17 mouse cellular contexts compared by ENCODE assay signal in the genomic region with DNA sequence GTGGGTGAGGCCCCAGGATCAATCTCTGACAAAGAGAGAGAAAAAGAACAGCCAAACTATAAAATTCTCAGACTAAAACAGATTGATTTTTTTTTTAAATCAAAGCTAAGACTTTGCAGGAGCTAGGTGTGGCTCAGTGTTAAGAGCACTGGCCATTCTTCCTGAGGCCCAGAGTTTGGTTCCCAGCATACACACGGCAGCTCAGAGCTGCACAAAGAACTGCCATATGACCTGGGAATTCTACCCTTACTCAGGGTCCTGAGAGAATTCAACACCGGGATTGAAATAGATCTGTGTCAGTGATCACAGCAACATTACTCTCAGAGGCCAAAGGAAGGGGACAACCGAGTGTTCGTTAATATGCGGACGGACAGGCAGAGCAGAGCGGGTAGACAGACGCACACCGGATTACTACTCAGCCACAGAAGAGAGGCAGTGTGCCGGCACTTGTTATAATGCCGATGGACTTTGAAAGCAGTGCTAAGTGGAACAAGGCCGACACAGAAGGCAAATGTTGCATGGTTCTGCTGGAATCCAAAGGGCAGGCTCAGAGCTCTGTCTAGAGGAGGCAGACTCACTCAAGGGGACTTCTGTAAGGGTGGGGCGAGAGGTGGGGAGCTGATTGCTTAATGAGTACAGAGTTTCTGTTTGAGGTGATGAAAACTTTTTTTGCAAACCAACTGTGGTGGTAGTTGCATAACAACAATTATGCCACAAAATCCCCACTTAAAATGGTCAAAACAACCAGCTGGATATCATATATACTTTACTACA. TPM values are rescaled to one million over a fixed set of nuclear protein-coding genes. Genes with fewer than 3 reads are reported as not detected.
DNase-seq lines count a peak whose midpoint lies in the region; ATAC-seq lines count a peak whose summit lies in the region.
"Had no signal": no experiment of that assay in that cellular context is flagged by ENCODE, and none has a peak within 500 bp of the region (broad histone marks: within the 10 kb centered on the region; RNA-seq: fewer than 3 reads in every experiment).

No protein-coding gene starts in this region.

- no peak overlapping the region for H3K4me3 ChIP-seq in midbrain, embryonic 11.5 days (ENCODE audit: low read depth, low read length)
- H3K4me3 ChIP-seq: embryonic facial prominence, embryonic 13.5 days; forebrain, embryonic 12.5 days; hindbrain, embryonic 13.5 days; layer of hippocampus, adult 2 months; lung, embryonic 15.5 days; midbrain, embryonic 15.5 days; neural tube, embryonic 13.5 days had no signal

- peak; percentile 83 for DNase-seq in 416B (ENCODE audit: low read depth)
- peak; percentile 50 for DNase-seq in kidney, postnatal 10 days
- DNase-seq in lung, postnatal 10 days, result peak; percentile 59
- DNase-seq in testis, postnatal 14 days (ENCODE audit: low spot score), result no peak
- no peak for DNase-seq in midbrain, embryonic 11.5 days (ENCODE audit: low spot score, missing footprints)
- no peak for DNase-seq in urinary bladder, postnatal 10 days (ENCODE audit: low spot score)
- DNase-seq: cerebellum, postnatal 14 days; gastrocnemius, postnatal 14 days; thymus, postnatal 14 days had no signal

- H3K9me3 ChIP-seq in midbrain, embryonic 11.5 days (ENCODE audit: control insufficient read depth, low read length), result no peaks in the 10 kb centered on the region
- H3K9me3 ChIP-seq: embryonic facial prominence, embryonic 13.5 days; forebrain, embryonic 12.5 days; hindbrain, embryonic 13.5 days; lung, embryonic 15.5 days; midbrain, embryonic 15.5 days; neural tube, embryonic 13.5 days had no signal

- H3K4me1 ChIP-seq in midbrain, embryonic 11.5 days (ENCODE audit: control insufficient read depth, insufficient read depth, low read length), result no peaks in the 10 kb centered on the region
- H3K4me1 ChIP-seq: embryonic facial prominence, embryonic 13.5 days; hindbrain, embryonic 13.5 days; lung, embryonic 15.5 days; midbrain, embryonic 15.5 days; neural tube, embryonic 13.5 days had no signal

- peak; percentile 88 for ATAC-seq in granulocyte monocyte progenitor cell, adult 5-6 weeks (replicated peaks; ENCODE audit: poor library complexity, severe bottlenecking)
- no peak for ATAC-seq in midbrain, embryonic 11.5 days (ENCODE audit: low FRiP score)
- ATAC-seq: midbrain, embryonic 15.5 days had no signal

- no peaks in the 10 kb centered on the region for H3K27me3 ChIP-seq in midbrain, embryonic 11.5 days (ENCODE audit: control insufficient read depth, insufficient read depth, low read length)
- H3K27me3 ChIP-seq: embryonic facial prominence, embryonic 13.5 days; forebrain, embryonic 12.5 days; hindbrain, embryonic 13.5 days; lung, embryonic 15.5 days; midbrain, embryonic 15.5 days; neural tube, embryonic 13.5 days had no signal

- H3K27ac ChIP-seq in midbrain, embryonic 11.5 days (ENCODE audit: low read depth, low read length), result no peak overlapping the region
- H3K27ac ChIP-seq: embryonic facial prominence, embryonic 13.5 days; forebrain, embryonic 12.5 days; hindbrain, embryonic 13.5 days; layer of hippocampus, adult 2 months; lung, embryonic 15.5 days; midbrain, embryonic 15.5 days; neural tube, embryonic 13.5 days had no signal

- no peaks in the 10 kb centered on the region for H3K36me3 ChIP-seq in midbrain, embryonic 11.5 days (ENCODE audit: control insufficient read depth, insufficient read depth, low read length)
- H3K36me3 ChIP-seq: embryonic facial prominence, embryonic 13.5 days; forebrain, embryonic 12.5 days; hindbrain, embryonic 13.5 days; lung, embryonic 15.5 days; midbrain, embryonic 15.5 days; neural tube, embryonic 13.5 days had no signal

- no peak overlapping the region for H3K4me2 ChIP-seq in midbrain, embryonic 11.5 days
- H3K4me2 ChIP-seq: embryonic facial prominence, embryonic 13.5 days; forebrain, embryonic 12.5 days; hindbrain, embryonic 13.5 days; lung, embryonic 15.5 days; midbrain, embryonic 15.5 days; neural tube, embryonic 13.5 days had no signal

- 74% methylated on average over 13 of the region's 13 CpGs for WGBS in midbrain, embryonic 11.5 days

- H3K9ac ChIP-seq in midbrain, embryonic 11.5 days (ENCODE audit: low read length), result no peak overlapping the region
- H3K9ac ChIP-seq: embryonic facial prominence, embryonic 13.5 days; forebrain, embryonic 12.5 days; hindbrain, embryonic 13.5 days; lung, embryonic 15.5 days; midbrain, embryonic 15.5 days; neural tube, embryonic 13.5 days had no signal

RNA-seq across cellular contexts. Expression of a gene that starts 7.5 kb away (rescaled TPM):
- total RNA-seq in granulocyte monocyte progenitor cell, adult 5-6 weeks (2014; fragmentation: Nextera tagmentation), result 3.8 TPM in 1 of 2 replicates, not detected in the other
- total RNA-seq in granulocyte monocyte progenitor cell, adult 5-6 weeks (2017), result 0.93 and 2.5 TPM in 2 replicates
- 0.75 and 0.87 TPM in 2 replicates for polyA plus RNA-seq in midbrain, embryonic 11.5 days (2014; fragmentation: Nextera tagmentation; extraction: Ambion mirVana)

RNA-seq across cellular contexts. Expression of a gene that starts 8.6 kb away (rescaled TPM):
- total RNA-seq in granulocyte monocyte progenitor cell, adult 5-6 weeks (2014; fragmentation: Nextera tagmentation), result 123 and 141 TPM in 2 replicates
- total RNA-seq in granulocyte monocyte progenitor cell, adult 5-6 weeks (2017), result 101 and 156 TPM in 2 replicates
- polyA plus RNA-seq in midbrain, embryonic 11.5 days (2014; fragmentation: Nextera tagmentation; extraction: Ambion mirVana), result 39.4 and 47.2 TPM in 2 replicates

RNA-seq across cellular contexts. Expression of a gene that starts 43.4 kb away (rescaled TPM):
- 10.5 and 19.9 TPM in 2 replicates for total RNA-seq in granulocyte monocyte progenitor cell, adult 5-6 weeks (2014; fragmentation: Nextera tagmentation)
- 1.3 and 3.2 TPM in 2 replicates for total RNA-seq in granulocyte monocyte progenitor cell, adult 5-6 weeks (2017)
- polyA plus RNA-seq in midbrain, embryonic 11.5 days (2014; fragmentation: Nextera tagmentation; extraction: Ambion mirVana), result 0.66 and 0.78 TPM in 2 replicates

RNA-seq across cellular contexts. Expression of a gene that starts 60.0 kb away (rescaled TPM):
- 125 and 178 TPM in 2 replicates for total RNA-seq in granulocyte monocyte progenitor cell, adult 5-6 weeks (2014; fragmentation: Nextera tagmentation)
- total RNA-seq in granulocyte monocyte progenitor cell, adult 5-6 weeks (2017), result 129 and 150 TPM in 2 replicates
- 124 and 135 TPM in 2 replicates for polyA plus RNA-seq in midbrain, embryonic 11.5 days (2014; fragmentation: Nextera tagmentation; extraction: Ambion mirVana)

Comparison
In these comparisons a context has a peak if more than half of its experiments do, and no peak if none do; other contexts are left out.
1. DNase-seq: peak in 416B (single experiment), kidney, postnatal 10 days (single experiment) and lung, postnatal 10 days (single experiment); none in testis, postnatal 14 days (single experiment), midbrain, embryonic 11.5 days (single experiment) and urinary bladder, postnatal 10 days (single experiment).